Mouse (Mus musculus): Measurements from ENCODE around the gene Usp7. TPM values are rescaled to one million over a fixed set of nuclear protein-coding genes. Genes with fewer than 3 reads are reported as not detected.

Usp7 gene
- polyA plus RNA-seq, 1 experiment from 2014 or later, result 31.9 TPM

DNA sequence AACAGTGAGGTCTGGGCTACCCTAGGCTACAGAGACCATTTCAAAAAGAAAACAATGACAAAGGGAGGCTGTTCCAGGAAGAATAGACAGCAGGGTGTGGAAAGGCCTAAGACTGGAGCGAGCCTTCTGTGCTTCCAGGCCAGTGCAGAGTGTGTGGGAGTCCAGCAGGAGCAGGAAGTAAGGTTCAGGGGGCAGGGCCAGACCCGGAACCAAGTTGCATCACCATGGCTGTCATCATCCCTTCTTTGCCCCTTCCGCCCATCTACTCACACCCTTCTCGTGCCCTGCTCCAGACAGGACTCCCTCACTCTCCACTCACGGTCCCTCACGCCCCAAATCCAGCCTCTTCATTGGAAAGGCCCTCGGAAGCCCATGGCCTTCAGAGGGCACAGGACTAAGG lies 124.8 kb downstream of the Usp7 start:
- Histone ChIP-seq H3K9ac (ENCODE audit: low read depth, low read length) (no peak overlapping the region), H3K36me3 (ENCODE audit: control insufficient read depth, insufficient read depth, low read length) (no peaks in the 10 kb centered on the region), H3K27me3 (ENCODE audit: control insufficient read depth, insufficient read depth, low read length) (no peaks in the 10 kb centered on the region), H3K27ac (ENCODE audit: low read depth, low read length) (no peak overlapping the region), H3K9me3 (replicated peaks; ENCODE audit: control insufficient read depth, low read length) (no peaks in the 10 kb centered on the region), H3K4me1 (ENCODE audit: control insufficient read depth, insufficient read depth, low read length) (peaks cover 55% of the 10 kb centered on the region), H3K4me3 (ENCODE audit: low read depth, low read length) (no peak overlapping the region), H3K4me2 (no peak overlapping the region)
- ATAC-seq (replicated peaks; ENCODE audit: insufficient number of reproducible peaks, low FRiP score, low TSS enrichment), result no peak
- WGBS (ENCODE audit: insufficient replicate concordance), result 59% methylated on average over 7 of the region's 7 CpGs

DNA sequence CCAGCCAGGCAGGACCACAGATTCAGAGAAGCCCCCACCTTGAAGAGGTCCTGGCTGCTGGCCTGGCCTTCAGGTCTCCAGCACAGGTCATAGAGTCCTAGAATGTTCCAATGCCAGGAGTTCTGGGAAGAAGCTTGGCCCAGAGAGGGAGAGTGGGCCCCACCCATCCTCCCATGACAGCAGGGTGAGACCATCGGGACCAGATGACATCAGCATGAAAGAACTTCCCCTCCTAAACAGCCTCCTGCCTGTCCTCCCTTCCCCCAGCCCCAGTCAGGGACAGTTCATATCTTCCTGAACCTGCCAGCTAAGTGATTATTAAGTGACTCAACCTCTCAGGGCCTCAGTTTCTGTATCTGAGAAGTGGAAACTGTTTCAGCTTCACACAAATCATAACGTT lies 125.7 kb downstream of the Usp7 start:
- H3K4me2 ChIP-seq, result no peak overlapping the region
- peaks cover 3% of the 10 kb centered on the region; the same call in 1 of the 2 replicates for H3K36me3 ChIP-seq (ENCODE audit: control insufficient read depth, insufficient read depth, low read length)
- ATAC-seq (replicated peaks; ENCODE audit: insufficient number of reproducible peaks, low FRiP score, low TSS enrichment), result 0 out of 2 replicates have a peak, but pooled peaks have one; percentile 16
- H3K27ac ChIP-seq (ENCODE audit: low read depth, low read length), result peak overlapping the region; percentile 22; the same call in 1 of the 2 replicates
- WGBS (ENCODE audit: insufficient replicate concordance), result 30% methylated on average over 2 of the region's 2 CpGs
- no peak overlapping the region for H3K4me3 ChIP-seq (ENCODE audit: low read depth, low read length)
- H3K9me3 ChIP-seq (replicated peaks; ENCODE audit: control insufficient read depth, low read length), result no peaks in the 10 kb centered on the region
- H3K4me1 ChIP-seq (ENCODE audit: control insufficient read depth, insufficient read depth, low read length), result peaks cover 55% of the 10 kb centered on the region
- no peaks in the 10 kb centered on the region for H3K27me3 ChIP-seq (ENCODE audit: control insufficient read depth, insufficient read depth, low read length)
- no peak overlapping the region for H3K9ac ChIP-seq (ENCODE audit: low read depth, low read length)

DNA sequence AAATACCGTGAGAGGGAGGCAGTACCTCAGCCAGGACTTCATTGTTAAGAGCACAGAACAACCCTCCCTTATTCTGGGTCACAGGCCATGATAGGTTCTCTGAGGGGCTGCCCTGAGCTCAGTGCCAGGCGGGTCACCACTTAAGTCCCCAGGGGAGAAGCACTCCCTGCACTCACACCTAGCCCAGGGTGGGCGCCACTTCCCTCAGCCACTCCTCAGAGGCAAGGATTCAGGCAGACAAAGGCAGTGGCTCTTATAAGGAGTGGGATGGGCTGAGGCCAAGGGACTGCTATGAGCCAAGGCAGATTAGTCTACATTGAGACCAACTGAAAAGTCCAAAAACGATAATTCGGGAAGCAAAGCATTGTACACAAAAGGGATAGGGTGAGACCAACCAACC lies 126.7 kb downstream of the Usp7 start:
- Histone ChIP-seq H3K4me2 (no peak overlapping the region), H3K27me3 (ENCODE audit: control insufficient read depth, insufficient read depth, low read length) (no peaks in the 10 kb centered on the region), H3K4me1 (ENCODE audit: control insufficient read depth, insufficient read depth, low read length) (peaks cover 47% of the 10 kb centered on the region), H3K27ac (ENCODE audit: low read depth, low read length) (no peak overlapping the region), H3K4me3 (ENCODE audit: low read depth, low read length) (no peak overlapping the region), H3K36me3 (ENCODE audit: control insufficient read depth, insufficient read depth, low read length) (peaks cover 4% of the 10 kb centered on the region), H3K9ac (ENCODE audit: low read depth, low read length) (no peak overlapping the region), H3K9me3 (replicated peaks; ENCODE audit: control insufficient read depth, low read length) (no peaks in the 10 kb centered on the region)
- 86% methylated on average over 5 of the region's 5 CpGs for WGBS (ENCODE audit: insufficient replicate concordance)
- ATAC-seq (replicated peaks; ENCODE audit: insufficient number of reproducible peaks, low FRiP score, low TSS enrichment), result no peak

DNA sequence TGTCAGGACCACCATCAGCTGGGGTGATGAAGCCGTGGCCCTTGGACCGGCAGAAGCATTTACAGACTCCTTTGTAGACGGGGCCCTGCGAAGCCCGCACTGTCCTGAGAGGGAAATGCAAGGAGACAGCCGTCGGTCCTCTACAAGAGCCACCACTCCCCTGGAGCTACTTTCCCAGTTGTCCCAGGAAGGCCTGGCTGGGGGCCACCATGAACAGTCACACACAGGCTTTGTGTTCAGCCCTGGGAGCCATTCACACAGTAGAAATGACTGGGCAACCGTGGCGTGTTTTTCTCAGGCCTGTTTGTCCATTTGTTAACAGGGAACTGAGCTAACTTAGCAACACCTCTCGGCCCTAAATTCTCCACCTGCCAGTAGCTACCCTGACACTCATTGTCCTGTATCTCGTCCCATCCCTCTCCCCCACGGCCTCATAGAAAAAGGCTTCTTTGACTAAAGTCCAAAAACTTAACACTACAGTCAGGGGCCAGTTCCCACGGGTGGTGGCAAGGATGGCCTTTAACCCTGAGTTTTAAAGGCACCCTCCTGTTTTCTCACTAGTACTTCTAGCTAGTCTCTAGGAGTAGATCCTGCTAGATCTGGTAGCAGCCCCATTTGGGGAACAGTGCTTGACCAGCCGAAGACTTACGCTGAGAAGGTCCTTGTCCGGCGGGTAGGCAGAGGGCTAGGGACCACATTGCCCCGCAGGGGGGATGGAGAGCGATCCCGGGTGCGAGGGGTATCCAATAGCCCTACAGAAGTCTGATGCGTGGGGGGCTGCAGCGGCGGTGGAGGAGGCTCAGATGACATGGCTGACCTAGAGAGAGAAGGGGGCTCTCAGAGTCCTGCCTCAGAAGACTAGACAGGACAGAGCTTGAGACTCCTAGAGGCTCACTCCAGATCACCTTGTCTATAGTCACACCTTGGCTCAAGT lies 128.2 kb downstream of the Usp7 start:
- Histone ChIP-seq H3K4me3 (ENCODE audit: low read depth, low read length) (no peak overlapping the region), H3K4me1 (ENCODE audit: control insufficient read depth, insufficient read depth, low read length) (peaks cover 32% of the 10 kb centered on the region), H3K4me2 (no peak overlapping the region), H3K36me3 (ENCODE audit: control insufficient read depth, insufficient read depth, low read length) (peaks cover 10% of the 10 kb centered on the region), H3K27me3 (ENCODE audit: control insufficient read depth, insufficient read depth, low read length) (no peaks in the 10 kb centered on the region), H3K9me3 (replicated peaks; ENCODE audit: control insufficient read depth, low read length) (no peaks in the 10 kb centered on the region), H3K9ac (ENCODE audit: low read depth, low read length) (no peak overlapping the region), H3K27ac (ENCODE audit: low read depth, low read length) (no peak overlapping the region)
- no peak for ATAC-seq (replicated peaks; ENCODE audit: insufficient number of reproducible peaks, low FRiP score, low TSS enrichment)
- WGBS (ENCODE audit: insufficient replicate concordance), result 84% methylated on average over 24 of the region's 24 CpGs

DNA sequence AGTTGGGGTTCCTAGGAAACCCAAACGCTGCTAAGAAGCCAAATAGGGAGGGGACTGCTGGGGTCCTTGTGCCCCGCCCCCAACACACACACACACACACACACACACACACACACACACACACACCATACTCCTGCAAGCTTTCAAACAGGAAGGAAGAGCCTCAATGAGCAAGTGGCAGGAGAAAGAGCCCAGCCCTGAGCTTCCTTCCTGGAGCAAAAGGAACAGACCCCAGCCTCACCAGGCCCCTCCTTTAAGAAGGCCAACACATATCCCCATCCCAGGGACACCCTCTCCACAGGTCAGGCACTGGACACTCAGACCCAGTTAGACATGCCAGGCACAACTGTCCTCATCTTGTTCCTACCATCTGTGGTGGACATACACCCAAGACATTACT lies 129.1 kb downstream of the Usp7 start:
- 81% methylated on average over 2 of the region's 2 CpGs for WGBS (ENCODE audit: insufficient replicate concordance)

DNA sequence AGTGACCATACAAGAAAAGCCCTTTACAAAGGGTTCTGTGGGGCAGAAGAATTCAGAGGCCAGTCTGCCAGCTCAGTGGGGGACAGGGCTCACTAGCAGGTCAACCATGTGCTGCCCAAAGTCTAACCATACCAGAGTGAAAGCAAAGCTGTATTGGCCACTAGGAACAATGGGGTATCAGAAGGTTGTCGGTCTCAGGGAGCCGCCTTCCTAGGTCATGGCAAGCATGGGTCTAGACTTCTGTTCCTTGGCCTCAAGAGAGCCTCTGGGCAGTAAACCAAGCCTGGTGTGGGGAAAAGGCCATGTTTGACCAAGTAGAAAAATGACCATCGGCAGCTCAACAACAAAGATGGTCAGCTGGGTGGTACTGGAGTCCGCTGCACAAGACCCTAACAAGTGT lies 133.3 kb downstream of the Usp7 start:
- Histone ChIP-seq H3K36me3 (ENCODE audit: control insufficient read depth, insufficient read depth, low read length) (peaks cover 28% of the 10 kb centered on the region), H3K27me3 (ENCODE audit: control insufficient read depth, insufficient read depth, low read length) (no peaks in the 10 kb centered on the region), H3K4me2 (no peak overlapping the region), H3K9me3 (replicated peaks; ENCODE audit: control insufficient read depth, low read length) (no peaks in the 10 kb centered on the region), H3K9ac (ENCODE audit: low read depth, low read length) (no peak overlapping the region), H3K27ac (ENCODE audit: low read depth, low read length) (no peak overlapping the region), H3K4me3 (ENCODE audit: low read depth, low read length) (no peak overlapping the region), H3K4me1 (ENCODE audit: control insufficient read depth, insufficient read depth, low read length) (no peaks in the 10 kb centered on the region; the same call in 1 of the 2 replicates)
- ATAC-seq (replicated peaks; ENCODE audit: insufficient number of reproducible peaks, low FRiP score, low TSS enrichment), result no peak
- 91% methylated on average over 4 of the region's 4 CpGs for WGBS (ENCODE audit: insufficient replicate concordance)

More for the DNA sequence above, 129.1 kb downstream of the Usp7 start:
- no peak for ATAC-seq (replicated peaks; ENCODE audit: insufficient number of reproducible peaks, low FRiP score, low TSS enrichment)
- no peak overlapping the region for H3K9ac ChIP-seq (ENCODE audit: low read depth, low read length)
- no peaks in the 10 kb centered on the region for H3K27me3 ChIP-seq (ENCODE audit: control insufficient read depth, insufficient read depth, low read length)
- H3K27ac ChIP-seq (ENCODE audit: low read depth, low read length), result no peak overlapping the region
- peaks cover 24% of the 10 kb centered on the region for H3K4me1 ChIP-seq (ENCODE audit: control insufficient read depth, insufficient read depth, low read length)
- H3K4me3 ChIP-seq (ENCODE audit: low read depth, low read length), result no peak overlapping the region
- peaks cover 15% of the 10 kb centered on the region for H3K36me3 ChIP-seq (ENCODE audit: control insufficient read depth, insufficient read depth, low read length)
- no peaks in the 10 kb centered on the region for H3K9me3 ChIP-seq (replicated peaks; ENCODE audit: control insufficient read depth, low read length)
- no peak overlapping the region for H3K4me2 ChIP-seq

DNA sequence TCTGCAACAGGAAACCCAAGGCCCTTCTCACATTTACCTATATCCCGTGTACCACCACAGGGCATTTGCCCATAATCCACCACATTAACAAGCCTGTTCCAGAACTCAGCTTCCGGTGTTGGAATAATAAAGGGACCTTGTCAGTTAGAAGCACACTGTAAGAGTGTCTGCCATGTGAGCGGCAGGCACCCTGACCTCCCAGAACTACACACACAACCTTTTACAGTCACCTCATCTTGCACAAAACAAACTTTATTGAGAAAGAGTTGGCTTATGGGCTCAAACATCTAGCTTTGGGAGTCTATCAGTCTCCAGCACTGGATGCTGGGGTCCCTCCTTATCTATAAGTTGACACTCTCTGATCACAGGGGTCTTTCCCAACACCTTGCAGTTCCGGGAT lies 133.8 kb downstream of the Usp7 start:
- Histone ChIP-seq H3K9ac (ENCODE audit: low read depth, low read length) (no peak overlapping the region), H3K4me1 (ENCODE audit: control insufficient read depth, insufficient read depth, low read length) (no peaks in the 10 kb centered on the region; the same call in 1 of the 2 replicates), H3K27me3 (ENCODE audit: control insufficient read depth, insufficient read depth, low read length) (no peaks in the 10 kb centered on the region), H3K4me2 (no peak overlapping the region), H3K27ac (ENCODE audit: low read depth, low read length) (no peak overlapping the region), H3K36me3 (ENCODE audit: control insufficient read depth, insufficient read depth, low read length) (peaks cover 28% of the 10 kb centered on the region), H3K9me3 (replicated peaks; ENCODE audit: control insufficient read depth, low read length) (no peaks in the 10 kb centered on the region), H3K4me3 (ENCODE audit: low read depth, low read length) (no peak overlapping the region)
- 76% methylated on average over 4 of the region's 4 CpGs for WGBS (ENCODE audit: insufficient replicate concordance)
- no peak for ATAC-seq (replicated peaks; ENCODE audit: insufficient number of reproducible peaks, low FRiP score, low TSS enrichment)

DNA sequence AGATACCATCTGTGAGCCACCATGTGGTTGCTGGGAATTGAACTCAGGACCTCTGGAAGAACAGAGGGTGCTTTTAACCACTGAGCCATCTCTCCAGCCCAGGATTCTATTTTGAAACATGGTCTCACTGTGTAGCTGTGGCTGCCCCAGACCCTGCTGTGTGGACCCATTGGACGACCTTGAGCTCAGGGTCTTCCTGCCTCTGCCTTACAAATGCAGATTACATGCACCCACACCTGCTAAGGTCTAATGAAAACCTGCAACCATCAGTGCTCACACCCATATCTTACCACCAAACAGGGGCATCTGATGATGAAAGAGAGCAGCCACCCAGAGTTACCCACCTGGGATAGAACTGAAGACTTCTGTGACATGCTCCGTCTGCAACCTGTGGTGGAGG lies 135.9 kb downstream of the Usp7 start:
- H3K4me2 ChIP-seq, result no peak overlapping the region
- H3K4me3 ChIP-seq (ENCODE audit: low read depth, low read length), result no peak overlapping the region
- no peaks in the 10 kb centered on the region for H3K27me3 ChIP-seq (ENCODE audit: control insufficient read depth, insufficient read depth, low read length)
- no peak overlapping the region for H3K27ac ChIP-seq (ENCODE audit: low read depth, low read length)
- no peaks in the 10 kb centered on the region; the same call in 1 of the 2 replicates for H3K4me1 ChIP-seq (ENCODE audit: control insufficient read depth, insufficient read depth, low read length)
- ATAC-seq (replicated peaks; ENCODE audit: insufficient number of reproducible peaks, low FRiP score, low TSS enrichment), result no peak
- H3K9ac ChIP-seq (ENCODE audit: low read depth, low read length), result no peak overlapping the region
- no peaks in the 10 kb centered on the region for H3K9me3 ChIP-seq (replicated peaks; ENCODE audit: control insufficient read depth, low read length)
- 80% methylated on average over 2 of the region's 2 CpGs for WGBS (ENCODE audit: insufficient replicate concordance)
- H3K36me3 ChIP-seq (ENCODE audit: control insufficient read depth, insufficient read depth, low read length), result peaks cover 31% of the 10 kb centered on the region
